Mouse (Mus musculus) stomach, adult 2 months (tissue): Measurements from ENCODE around the gene Dennd5a. TPM values are rescaled to one million over a fixed set of nuclear protein-coding genes. Genes with fewer than 3 reads are reported as not detected.

Experiments used
- polyA plus RNA-seq: library from polyadenylated mRNA; depleted of rRNA; stranded (reverse); fragments of >200 nt; gene quantifications from 2 replicates; pipeline ENCODE4 v1.2.3, GENCODE M21; 2012; rRNA removed

Gene Dennd5a
- 12.8 and 13.7 TPM in 2 replicates for polyA plus RNA-seq

DNA sequence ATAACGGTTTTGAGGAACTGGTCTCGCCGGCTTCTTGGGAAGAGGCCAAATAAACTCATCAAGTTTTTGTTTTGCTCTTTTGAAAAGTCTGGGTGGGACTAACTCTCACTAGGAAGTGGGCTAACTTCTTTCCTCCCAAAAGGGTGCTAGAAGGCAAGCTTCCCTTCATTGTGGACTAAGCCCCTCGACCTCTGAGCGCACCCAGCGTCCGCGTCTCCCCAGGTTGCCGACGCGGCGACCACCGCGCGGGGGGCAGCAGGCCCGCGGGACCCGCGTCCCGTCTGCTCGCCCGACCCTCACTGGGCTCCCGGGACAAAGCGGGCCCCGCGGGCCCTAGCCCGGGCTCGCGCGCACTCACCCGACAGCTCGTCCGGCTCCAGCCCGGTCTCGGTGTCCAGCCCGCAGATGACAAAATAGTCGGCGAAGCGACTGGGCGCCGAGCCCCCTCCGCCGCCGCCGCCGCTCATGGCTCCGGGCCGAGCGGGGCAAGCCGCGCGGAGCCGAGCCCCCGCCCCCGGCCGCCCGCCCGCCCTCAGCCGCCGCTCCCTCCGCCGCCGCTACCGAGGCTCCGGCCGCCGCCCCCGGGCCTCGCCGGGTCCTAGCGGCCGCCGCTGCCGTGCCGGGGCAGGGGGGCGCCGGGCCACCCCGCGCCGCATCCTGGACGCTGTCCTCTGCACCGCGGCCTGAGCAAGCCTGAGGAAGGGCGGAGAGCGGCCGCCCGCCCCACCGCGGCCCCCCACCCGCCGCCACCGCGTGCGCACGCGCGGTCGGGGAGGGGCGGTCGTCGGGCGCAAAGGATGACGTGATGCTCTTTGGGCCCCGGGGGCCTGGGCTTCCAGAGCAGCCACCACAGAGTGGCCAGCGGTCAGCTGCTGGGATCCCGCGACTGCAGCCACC is at the start of gene Dennd5a:
Gene Dennd5a, minus strand, starts transcription at position 755 of the 897 bp plus-strand sequence.

GRCm38 (mm10) chr7:109986775-109987174 is 26.5 kb upstream of the Dennd5a start, which contains the start of gene Tmem41b:
TSS of gene Tmem41b (minus strand) at chr7:109986929.

GRCm38 (mm10) chr7:109865370-109866229 is 94.7 kb downstream of the Dennd5a start, which contains the start of gene Scube2:
TSS of gene Scube2 (minus strand) at chr7:109865679.

Other genes starting within 250 kb of the Dennd5a start
- gene BC051019, start 236.6 kb downstream of the Dennd5a start, polyA plus RNA-seq, result 0.19 and 0.35 TPM in 2 replicates
- 0.68 and 0.79 TPM in 2 replicates for gene Ascl3, start 228.7 kb downstream of the Dennd5a start, polyA plus RNA-seq
- 14.7 and 20.5 TPM in 2 replicates for gene Tmem9b, start 207.6 kb downstream of the Dennd5a start, polyA plus RNA-seq
- gene Nrip3, start 178.4 kb downstream of the Dennd5a start, polyA plus RNA-seq, result 0.03 and 0.42 TPM in 2 replicates
- 0.43 and 0.58 TPM in 2 replicates for gene Scube2, start 94.8 kb downstream of the Dennd5a start, polyA plus RNA-seq
- gene Tmem41b, start 26.5 kb upstream of the Dennd5a start, polyA plus RNA-seq, result 8.4 and 10.5 TPM in 2 replicates
- 10.1 and 11.2 TPM in 2 replicates for gene Ipo7, start 57.8 kb upstream of the Dennd5a start, polyA plus RNA-seq
- gene Zfp143, start 100.7 kb upstream of the Dennd5a start, polyA plus RNA-seq, result 4.0 and 4.2 TPM in 2 replicates
- 3.5 and 4.1 TPM in 2 replicates for gene Wee1, start 161.6 kb upstream of the Dennd5a start, polyA plus RNA-seq